Mouse (Mus musculus): ENCODE data around the gene Gnao1. TPM values are rescaled to one million over a fixed set of nuclear protein-coding genes. Genes with fewer than 3 reads are reported as not detected.

The Gnao1 gene
- polyA plus RNA-seq, 1 experiment: 2.3 TPM

DNA sequence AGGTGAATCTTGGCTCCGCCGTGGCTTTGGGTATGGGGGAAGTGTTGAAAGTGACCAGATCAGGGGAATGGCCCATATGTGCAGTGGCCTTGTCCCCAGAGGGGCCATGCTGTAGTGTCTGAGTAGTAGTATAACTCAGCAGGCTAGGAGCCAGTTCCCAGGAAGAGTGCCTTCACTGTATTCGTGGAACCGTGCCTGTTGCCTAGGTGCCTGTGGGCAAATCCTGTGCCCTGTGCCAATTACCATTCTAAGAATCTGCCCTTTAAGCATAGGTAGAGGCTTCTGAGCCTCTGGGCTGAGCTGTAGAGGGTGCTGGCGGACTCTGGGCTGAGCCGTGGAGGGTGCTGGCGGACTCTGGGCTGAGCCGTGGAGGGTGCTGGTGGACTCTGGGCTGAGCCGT lies 148.6 kb downstream of the Gnao1 start:
- H3K36me3 ChIP-seq (ENCODE audit: control insufficient read depth, insufficient read depth, low read length): no peaks in the 10 kb centered on the region
- H3K4me1 ChIP-seq (replicated peaks; ENCODE audit: control insufficient read depth, insufficient read depth, low read length): no peaks in the 10 kb centered on the region
- H3K27ac ChIP-seq (ENCODE audit: control insufficient read depth, insufficient read depth, low read length): no peak overlapping the region
- H3K4me3 ChIP-seq (ENCODE audit: control insufficient read depth, insufficient read depth, low read length): no peak overlapping the region
- DNase-seq: no peak
- WGBS: 91% methylated on average over 9 of the region's 9 CpGs
- H3K27me3 ChIP-seq (ENCODE audit: control insufficient read depth, insufficient read depth, low read length): no peaks in the 10 kb centered on the region
- TF ChIP-seq POLR2A (IDR thresholded peaks at IDR 0.05; ENCODE audit: control insufficient read depth, extremely low read depth, insufficient read depth, low read length, poor library complexity): no peak
- no peak for TF ChIP-seq CTCF (IDR thresholded peaks at IDR 0.05; ENCODE audit: borderline replicate concordance, control insufficient read depth, extremely low read depth, insufficient read depth, low read length, poor library complexity)

DNA sequence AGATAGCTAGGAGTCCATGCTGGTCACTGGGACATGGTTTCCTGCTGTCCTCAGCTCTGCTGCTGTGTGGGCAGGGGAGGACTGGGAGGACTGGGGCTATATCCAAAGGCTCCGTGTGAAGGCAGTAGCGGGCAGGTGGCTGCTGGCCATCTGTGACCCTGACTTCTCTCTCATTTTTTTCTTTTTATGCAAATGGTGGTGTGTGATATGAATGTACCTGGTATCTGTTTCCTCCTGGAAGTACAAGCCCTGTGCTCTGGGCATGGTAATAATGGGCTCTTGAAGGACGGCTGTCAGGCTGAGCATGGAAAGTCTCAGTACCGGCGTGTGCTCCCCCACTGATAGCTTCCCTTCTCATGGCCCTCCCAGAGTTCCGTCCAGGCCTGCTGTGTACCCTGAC lies 151.1 kb downstream of the Gnao1 start:
- Histone ChIP-seq H3K4me1 (replicated peaks; ENCODE audit: control insufficient read depth, insufficient read depth, low read length) (no peaks in the 10 kb centered on the region), H3K4me3 (ENCODE audit: control insufficient read depth, insufficient read depth, low read length) (no peak overlapping the region), H3K27me3 (ENCODE audit: control insufficient read depth, insufficient read depth, low read length) (no peaks in the 10 kb centered on the region), H3K27ac (ENCODE audit: control insufficient read depth, insufficient read depth, low read length) (no peak overlapping the region), H3K36me3 (ENCODE audit: control insufficient read depth, insufficient read depth, low read length) (no peaks in the 10 kb centered on the region)
- WGBS: 94% methylated on average over 6 of the region's 6 CpGs
- TF ChIP-seq POLR2A (IDR thresholded peaks at IDR 0.05; ENCODE audit: control insufficient read depth, extremely low read depth, insufficient read depth, low read length, poor library complexity): no peak
- no peak for TF ChIP-seq CTCF (IDR thresholded peaks at IDR 0.05; ENCODE audit: borderline replicate concordance, control insufficient read depth, extremely low read depth, insufficient read depth, low read length, poor library complexity)
- no peak for DNase-seq

DNA sequence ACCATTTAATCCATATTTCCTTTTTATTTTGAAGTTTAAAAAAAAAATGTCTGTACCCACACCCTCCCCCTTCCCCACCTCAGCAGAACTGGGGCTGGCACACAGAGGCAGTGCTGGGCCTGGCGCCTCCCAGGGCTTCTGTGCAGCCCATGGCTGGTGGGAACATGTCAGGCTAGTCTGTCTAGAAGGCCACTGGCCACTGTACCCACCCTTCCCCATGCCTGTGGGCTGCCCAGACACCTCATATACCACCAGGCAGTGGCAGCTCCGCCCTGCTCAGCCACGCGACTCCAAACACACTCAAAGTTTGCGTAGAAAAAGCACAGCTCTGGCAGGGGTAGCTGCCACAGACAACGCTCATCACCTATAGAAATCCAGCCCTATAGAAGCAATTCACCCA lies 158.5 kb downstream of the Gnao1 start:
- DNase-seq: no peak
- Histone ChIP-seq H3K27me3 (ENCODE audit: control insufficient read depth, insufficient read depth, low read length) (no peaks in the 10 kb centered on the region), H3K27ac (ENCODE audit: control insufficient read depth, insufficient read depth, low read length) (no peak overlapping the region), H3K36me3 (ENCODE audit: control insufficient read depth, insufficient read depth, low read length) (peaks cover 12% of the 10 kb centered on the region), H3K4me3 (ENCODE audit: control insufficient read depth, insufficient read depth, low read length) (no peak overlapping the region), H3K4me1 (replicated peaks; ENCODE audit: control insufficient read depth, insufficient read depth, low read length) (no peaks in the 10 kb centered on the region)
- WGBS: 92% methylated on average over 6 of the region's 6 CpGs
- TF ChIP-seq CTCF (IDR thresholded peaks at IDR 0.05; ENCODE audit: borderline replicate concordance, control insufficient read depth, extremely low read depth, insufficient read depth, low read length, poor library complexity) (no peak), POLR2A (IDR thresholded peaks at IDR 0.05; ENCODE audit: control insufficient read depth, extremely low read depth, insufficient read depth, low read length, poor library complexity) (no peak)

DNA sequence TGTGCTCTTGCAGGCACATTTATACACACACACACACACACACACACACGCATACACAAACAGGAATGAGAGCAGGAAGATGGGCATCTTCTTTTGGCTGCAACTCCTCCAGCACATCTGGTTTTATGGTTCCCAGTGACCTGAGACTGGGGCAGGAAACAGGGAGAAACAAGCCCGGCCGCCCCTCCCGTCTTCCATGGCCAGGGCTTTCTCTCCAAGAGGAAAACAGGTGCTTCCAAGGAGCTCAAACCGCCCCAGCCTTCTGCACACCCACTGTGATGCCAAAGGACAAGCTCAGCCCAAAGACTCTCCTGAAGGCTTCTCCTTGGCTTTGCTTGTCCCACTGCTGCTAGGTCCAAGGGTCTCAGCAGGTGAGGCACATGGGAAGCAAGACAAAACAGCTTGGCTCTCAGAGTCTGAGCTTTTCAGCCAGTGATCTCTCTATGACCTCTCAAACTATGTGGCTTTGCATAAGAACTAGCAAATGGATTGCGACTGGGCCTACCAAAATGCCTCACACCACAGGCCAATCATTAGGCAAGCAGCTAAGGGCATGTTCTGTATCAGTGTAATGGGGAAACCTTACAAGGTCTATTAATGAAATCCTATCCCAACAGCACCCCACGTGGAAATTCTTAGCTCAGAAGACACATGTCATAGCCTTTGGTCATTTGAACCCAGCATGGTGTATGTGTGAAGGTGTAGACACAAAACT lies 160.0 kb downstream of the Gnao1 start:
- Histone ChIP-seq H3K27me3 (ENCODE audit: control insufficient read depth, insufficient read depth, low read length) (no peaks in the 10 kb centered on the region), H3K27ac (ENCODE audit: control insufficient read depth, insufficient read depth, low read length) (no peak overlapping the region), H3K4me3 (ENCODE audit: control insufficient read depth, insufficient read depth, low read length) (no peak overlapping the region), H3K4me1 (replicated peaks; ENCODE audit: control insufficient read depth, insufficient read depth, low read length) (no peaks in the 10 kb centered on the region), H3K36me3 (ENCODE audit: control insufficient read depth, insufficient read depth, low read length) (peaks cover 27% of the 10 kb centered on the region)
- 93% methylated on average over 7 of the region's 7 CpGs for WGBS
- DNase-seq: no peak
- no peak for TF ChIP-seq CTCF (IDR thresholded peaks at IDR 0.05; ENCODE audit: borderline replicate concordance, control insufficient read depth, extremely low read depth, insufficient read depth, low read length, poor library complexity)
- TF ChIP-seq POLR2A (IDR thresholded peaks at IDR 0.05; ENCODE audit: control insufficient read depth, extremely low read depth, insufficient read depth, low read length, poor library complexity): no peak

DNA sequence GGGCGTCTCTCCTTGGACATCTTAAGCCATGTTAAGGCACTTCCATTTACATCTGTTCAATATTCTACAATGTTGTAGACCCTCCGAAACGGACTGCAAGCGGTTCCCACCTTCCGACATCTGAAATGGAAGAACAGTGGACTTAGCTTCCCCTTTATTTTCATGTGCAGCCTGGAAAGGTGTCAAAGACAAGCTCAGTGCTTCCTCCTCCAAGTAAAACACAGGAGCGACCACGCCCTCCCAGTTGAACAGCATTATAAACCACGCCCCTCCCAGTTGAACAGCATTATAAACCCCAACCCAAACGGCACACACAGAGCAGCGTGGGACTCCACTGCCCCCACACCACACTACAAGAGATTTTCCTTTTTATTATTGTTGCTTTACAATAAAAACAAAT lies 161.7 kb downstream of the Gnao1 start:
- no peak for DNase-seq

DNA sequence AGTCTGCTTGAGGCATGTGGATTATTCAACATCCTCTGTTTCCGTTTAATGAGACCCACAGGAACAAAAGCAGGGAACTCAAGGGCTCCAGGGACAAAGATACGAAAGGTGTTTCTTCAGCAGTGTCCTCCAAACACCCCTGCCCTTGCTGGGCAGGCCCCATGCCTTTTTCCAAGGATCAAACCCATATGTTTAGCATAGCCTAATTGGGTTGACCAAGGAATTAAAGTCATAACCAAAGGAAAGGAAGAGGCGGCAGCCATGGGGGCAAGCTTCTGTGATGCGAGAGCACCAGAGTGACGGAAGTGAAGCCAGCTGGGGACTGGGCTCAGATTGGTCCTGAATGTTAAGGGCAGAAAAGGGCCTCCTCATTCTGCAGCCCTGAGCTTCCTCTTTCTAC lies 162.4 kb downstream of the Gnao1 start:
- peaks cover 43% of the 10 kb centered on the region for H3K36me3 ChIP-seq (ENCODE audit: control insufficient read depth, insufficient read depth, low read length)
- no peak overlapping the region for H3K4me3 ChIP-seq (ENCODE audit: control insufficient read depth, insufficient read depth, low read length)
- DNase-seq: no peak
- TF ChIP-seq POLR2A (IDR thresholded peaks at IDR 0.05; ENCODE audit: control insufficient read depth, extremely low read depth, insufficient read depth, low read length, poor library complexity) (no peak), CTCF (IDR thresholded peaks at IDR 0.05; ENCODE audit: borderline replicate concordance, control insufficient read depth, extremely low read depth, insufficient read depth, low read length, poor library complexity) (no peak)
- over 99% methylated on average over 5 of the region's 5 CpGs for WGBS
- no peaks in the 10 kb centered on the region for H3K27me3 ChIP-seq (ENCODE audit: control insufficient read depth, insufficient read depth, low read length)
- H3K27ac ChIP-seq (ENCODE audit: control insufficient read depth, insufficient read depth, low read length): no peak overlapping the region
- no peaks in the 10 kb centered on the region for H3K4me1 ChIP-seq (replicated peaks; ENCODE audit: control insufficient read depth, insufficient read depth, low read length)

More for the DNA sequence above, 161.7 kb downstream of the Gnao1 start:
- Histone ChIP-seq H3K36me3 (ENCODE audit: control insufficient read depth, insufficient read depth, low read length) (peaks cover 43% of the 10 kb centered on the region), H3K27me3 (ENCODE audit: control insufficient read depth, insufficient read depth, low read length) (no peaks in the 10 kb centered on the region), H3K27ac (ENCODE audit: control insufficient read depth, insufficient read depth, low read length) (no peak overlapping the region), H3K4me1 (replicated peaks; ENCODE audit: control insufficient read depth, insufficient read depth, low read length) (no peaks in the 10 kb centered on the region), H3K4me3 (ENCODE audit: control insufficient read depth, insufficient read depth, low read length) (no peak overlapping the region)
- WGBS: 94% methylated on average over 10 of the region's 10 CpGs
- TF ChIP-seq POLR2A (IDR thresholded peaks at IDR 0.05; ENCODE audit: control insufficient read depth, extremely low read depth, insufficient read depth, low read length, poor library complexity) (no peak), CTCF (IDR thresholded peaks at IDR 0.05; ENCODE audit: borderline replicate concordance, control insufficient read depth, extremely low read depth, insufficient read depth, low read length, poor library complexity) (no peak)

Measured in thymus, adult 2 months (tissue).